Mouse (Mus musculus) midbrain, embryonic 10.5 days (tissue): ENCODE measurements around the gene Sdk2. TPM values are rescaled to one million over a fixed set of nuclear protein-coding genes. Genes with fewer than 3 reads are reported as not detected.

Experiments used
- DNase-seq: peaks from one replicate; pipeline ENCODE4 v3.0.0-alpha.2; 2017; ENCODE audit warnings: low spot score
- H3K27ac ChIP-seq: fragments of 300-500 bp; sonication (generic); replicated peaks from 2 replicates; pipeline ENCODE4 v1.5.1; 2016; ENCODE audit warnings: mild to moderate bottlenecking
- H3K27me3 ChIP-seq: fragments of 300-500 bp; sonication (generic); 2 replicates; pipeline ENCODE4 v1.6.1; 2016; ENCODE audit warnings: low read depth, mild to moderate bottlenecking; ENCODE audit not compliant: poor library complexity, severe bottlenecking
- H3K36me3 ChIP-seq: fragments of 300-500 bp; sonication (generic); 2 replicates; pipeline ENCODE4 v1.6.1; 2016; ENCODE audit warnings: mild to moderate bottlenecking, moderate library complexity
- H3K4me1 ChIP-seq: fragments of 300-500 bp; sonication (generic); 2 replicates; pipeline ENCODE4 v1.6.1; 2016
- H3K4me3 ChIP-seq: fragments of 300-500 bp; sonication (generic); 2 replicates; pipeline ENCODE4 v1.5.1; 2016; ENCODE audit warnings: mild to moderate bottlenecking, moderate library complexity
- H3K9me3 ChIP-seq: fragments of 300-500 bp; sonication (generic); replicated peaks from 2 replicates; pipeline ENCODE4 v1.6.1; 2016; ENCODE audit warnings: mild to moderate bottlenecking
- WGBS: fragments of 180-500 bp; shearing (Covaris S2); methylation state at CpG from one replicate; pipeline ENCODE4 v1.1.7; 2016; 5-methylcytosine and 5-hydroxymethylcytosine counted together
- polyA plus RNA-seq: library from polyadenylated mRNA; unstranded; fragments of >200 nt; fragmentation: Nextera tagmentation; extraction: Ambion mirVana; gene quantifications from 2 replicates; pipeline ENCODE4 v1.2.1, GENCODE M21; 2016

Sdk2 gene
- polyA plus RNA-seq, 1 experiment from 2014 or later, result 4.5 TPM

DNA sequence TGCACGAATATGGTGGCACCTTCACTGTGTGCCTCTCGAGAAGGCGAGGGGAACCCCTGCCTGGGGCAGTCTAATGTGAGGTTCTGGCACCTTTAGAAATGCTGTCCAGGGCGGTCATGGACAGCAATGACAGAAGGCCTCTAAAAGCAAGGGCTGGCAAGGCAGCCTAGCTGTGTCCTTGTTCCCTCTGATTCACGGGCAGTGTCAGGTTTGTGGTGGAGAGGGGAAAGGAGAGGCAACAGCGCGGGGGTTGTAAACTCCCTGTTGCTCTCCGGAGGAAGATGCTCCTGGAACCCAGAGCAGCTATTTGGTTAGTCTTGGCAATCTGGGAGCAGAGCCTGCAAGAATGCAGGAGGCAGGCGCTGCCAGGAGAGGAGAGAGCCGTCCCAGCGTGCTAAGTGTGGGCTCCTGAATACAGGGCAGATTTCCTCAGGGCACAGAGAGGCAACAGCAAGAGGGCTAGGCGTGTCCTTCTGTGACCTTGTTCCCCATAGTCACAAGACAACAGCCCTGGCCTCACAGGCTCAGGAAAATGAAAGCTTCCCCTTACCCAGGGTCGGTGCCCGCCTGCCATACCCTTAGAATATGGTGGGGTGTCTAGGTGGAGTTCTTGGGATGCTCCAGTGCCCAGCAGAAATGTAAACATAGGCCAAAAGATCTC, 289.9 kb downstream of the Sdk2 start:
- Histone ChIP-seq H3K4me3 (no peak overlapping the region), H3K27me3 (no peaks in the 10 kb centered on the region), H3K4me1 (peaks cover 55% of the 10 kb centered on the region), H3K36me3 (no peaks in the 10 kb centered on the region), H3K9me3 (no peaks in the 10 kb centered on the region), H3K27ac (peak overlapping the region; percentile 86)
- WGBS, result 70% methylated on average over 14 of the region's 14 CpGs
- no peak for DNase-seq

GRCm38 (mm10) chr11:113774773-113775172, 292.1 kb downstream of the Sdk2 start:
- Histone ChIP-seq H3K4me1 (peaks cover 37% of the 10 kb centered on the region), H3K36me3 (no peaks in the 10 kb centered on the region), H3K4me3 (no peak overlapping the region), H3K27ac (no peak overlapping the region), H3K9me3 (no peaks in the 10 kb centered on the region), H3K27me3 (no peaks in the 10 kb centered on the region)
- DNase-seq, result no peak
- 93% methylated on average over 3 of the region's 3 CpGs for WGBS

DNA sequence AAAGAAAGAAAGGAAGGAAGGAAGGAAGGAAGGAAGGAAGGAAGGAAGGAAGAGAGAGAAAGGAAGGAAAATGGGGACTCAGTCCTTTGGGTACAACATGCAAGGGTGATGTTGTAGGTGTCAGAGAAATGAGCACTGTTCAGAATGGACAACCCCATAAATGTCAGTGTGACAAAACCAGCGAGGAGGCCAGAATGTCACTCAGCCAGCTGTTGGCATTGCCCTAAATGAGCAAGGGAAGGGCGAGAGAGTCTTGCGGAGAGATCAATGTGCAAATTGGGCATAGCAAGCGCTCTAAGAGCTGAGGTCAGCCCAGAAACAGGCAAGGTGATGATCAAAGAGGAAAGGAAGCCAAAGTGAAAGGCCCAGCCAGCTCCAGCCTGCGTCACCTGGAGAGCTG, 293.7 kb downstream of the Sdk2 start:
- H3K4me3 ChIP-seq, result no peak overlapping the region
- no peak overlapping the region for H3K27ac ChIP-seq
- H3K4me1 ChIP-seq, result peaks cover 21% of the 10 kb centered on the region
- DNase-seq, result no peak
- no peaks in the 10 kb centered on the region for H3K27me3 ChIP-seq
- no peaks in the 10 kb centered on the region for H3K9me3 ChIP-seq
- no peaks in the 10 kb centered on the region for H3K36me3 ChIP-seq
- 92% methylated on average over 5 of the region's 5 CpGs for WGBS

- no peaks in the 10 kb centered on the region for H3K27me3 ChIP-seq
- whole genome bisulfite sequencing, result 96% methylated on average over 13 of the region's 13 CpGs
- no peak overlapping the region for H3K4me3 ChIP-seq
- H3K36me3 ChIP-seq, result no peaks in the 10 kb centered on the region
- H3K4me1 ChIP-seq, result peaks cover 16% of the 10 kb centered on the region
- H3K9me3 ChIP-seq, result no peaks in the 10 kb centered on the region
- no peak for DNase-seq
- no peak overlapping the region for H3K27ac ChIP-seq
Observed at GRCm38 (mm10) chr11:113771187-113771586, 295.7 kb downstream of the Sdk2 start.

GRCm38 (mm10) chr11:113768356-113768755, 298.5 kb downstream of the Sdk2 start:
- no peaks in the 10 kb centered on the region for H3K27me3 ChIP-seq
- no peaks in the 10 kb centered on the region for H3K9me3 ChIP-seq
- peaks cover 22% of the 10 kb centered on the region for H3K4me1 ChIP-seq
- no peak for DNase-seq
- no peak overlapping the region for H3K4me3 ChIP-seq
- WGBS, result 80% methylated on average over 3 of the region's 3 CpGs
- H3K36me3 ChIP-seq, result no peaks in the 10 kb centered on the region
- H3K27ac ChIP-seq, result no peak overlapping the region

DNA sequence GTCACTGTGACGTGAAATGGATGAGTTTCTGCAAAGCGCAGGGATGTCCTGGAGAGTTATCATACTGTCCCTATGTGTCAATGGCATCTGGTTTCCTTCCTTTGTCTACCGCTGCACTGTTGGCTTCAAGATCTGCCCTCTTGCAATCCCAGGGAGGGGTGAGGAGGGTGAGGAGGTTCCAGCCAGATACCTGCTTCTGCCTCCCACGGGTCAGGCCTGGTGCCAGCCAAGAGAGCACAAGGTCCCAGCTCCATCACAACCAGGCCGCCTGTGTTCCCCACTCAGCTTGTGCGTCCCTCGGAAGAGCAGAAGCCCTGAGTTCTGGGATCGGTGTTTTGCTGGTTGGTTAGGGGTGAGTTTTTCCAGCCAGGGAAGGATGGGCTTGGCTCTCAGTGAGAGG, 299.6 kb downstream of the Sdk2 start:
- 80% methylated on average over 8 of the region's 8 CpGs for WGBS
- no peak for DNase-seq
- H3K27me3 ChIP-seq, result no peaks in the 10 kb centered on the region
- no peaks in the 10 kb centered on the region for H3K9me3 ChIP-seq
- peaks cover 25% of the 10 kb centered on the region for H3K4me1 ChIP-seq
- no peak overlapping the region for H3K4me3 ChIP-seq
- peak overlapping the region; percentile 70; the same call in 1 of the 2 replicates for H3K27ac ChIP-seq
- H3K36me3 ChIP-seq, result no peaks in the 10 kb centered on the region

GRCm38 (mm10) chr11:113766284-113766985, 300.4 kb downstream of the Sdk2 start:
- 60% methylated on average over 10 of the region's 10 CpGs for WGBS
- no peak overlapping the region for H3K4me3 ChIP-seq
- DNase-seq, result no peak
- H3K27ac ChIP-seq, result peak overlapping the region; percentile 70
- no peaks in the 10 kb centered on the region for H3K27me3 ChIP-seq
- no peaks in the 10 kb centered on the region for H3K9me3 ChIP-seq
- peaks cover 25% of the 10 kb centered on the region for H3K4me1 ChIP-seq
- H3K36me3 ChIP-seq, result no peaks in the 10 kb centered on the region

- Histone ChIP-seq H3K4me1 (peaks cover 25% of the 10 kb centered on the region), H3K4me3 (no peak overlapping the region), H3K27me3 (no peaks in the 10 kb centered on the region), H3K36me3 (no peaks in the 10 kb centered on the region), H3K9me3 (no peaks in the 10 kb centered on the region), H3K27ac (no peak overlapping the region)
- DNase-seq, result no peak
- WGBS, result 90% methylated on average over 6 of the region's 6 CpGs
Observed at GRCm38 (mm10) chr11:113764132-113764849, 302.6 kb downstream of the Sdk2 start.

- H3K9me3 ChIP-seq, result no peaks in the 10 kb centered on the region
- H3K4me3 ChIP-seq, result no peak overlapping the region
- H3K27me3 ChIP-seq, result no peaks in the 10 kb centered on the region
- DNase-seq, result no peak
- H3K4me1 ChIP-seq, result peaks cover 25% of the 10 kb centered on the region
- H3K27ac ChIP-seq, result no peak overlapping the region
- 23% methylated on average over 5 of the region's 5 CpGs for WGBS
- H3K36me3 ChIP-seq, result no peaks in the 10 kb centered on the region
Observed at GRCm38 (mm10) chr11:113763449-113763848, 303.4 kb downstream of the Sdk2 start.

DNA sequence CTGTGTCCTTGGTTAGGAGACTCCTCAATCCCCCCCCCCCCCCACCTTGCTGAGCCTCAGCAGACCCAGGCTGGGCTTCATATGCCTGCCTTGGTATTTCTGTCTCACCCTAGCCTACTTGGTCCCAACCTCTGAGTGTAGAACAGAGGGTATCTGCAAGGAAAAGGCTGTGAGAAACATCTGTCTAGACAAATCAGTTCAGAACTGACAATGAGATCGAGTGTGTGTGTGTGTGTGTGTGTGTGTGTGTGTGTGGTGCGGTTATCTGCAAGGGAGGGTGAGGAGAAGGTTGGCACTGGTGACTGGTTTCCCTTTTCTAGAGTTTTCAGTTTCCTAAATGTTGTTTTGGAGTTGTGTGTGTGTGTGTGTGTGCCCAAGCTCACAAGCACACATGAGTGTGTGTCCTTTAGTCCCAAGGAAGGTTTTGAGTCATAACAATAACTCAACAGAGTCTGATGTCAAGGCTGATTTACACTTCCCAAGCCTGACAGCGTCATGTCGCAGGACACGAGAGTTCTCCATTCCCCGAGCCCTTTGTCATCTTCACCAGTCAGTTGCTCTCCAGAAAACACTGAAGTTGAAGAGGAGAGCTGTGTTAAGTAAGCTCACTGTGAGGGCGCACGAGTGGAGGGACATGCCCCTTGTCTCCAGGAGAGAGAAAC, 304.6 kb downstream of the Sdk2 start:
- Histone ChIP-seq H3K36me3 (no peaks in the 10 kb centered on the region), H3K4me3 (no peak overlapping the region), H3K4me1 (peaks cover 23% of the 10 kb centered on the region), H3K27me3 (no peaks in the 10 kb centered on the region), H3K27ac (no peak overlapping the region), H3K9me3 (no peaks in the 10 kb centered on the region)
- WGBS, result 83% methylated on average over 8 of the region's 8 CpGs
- DNase-seq, result no peak

DNA sequence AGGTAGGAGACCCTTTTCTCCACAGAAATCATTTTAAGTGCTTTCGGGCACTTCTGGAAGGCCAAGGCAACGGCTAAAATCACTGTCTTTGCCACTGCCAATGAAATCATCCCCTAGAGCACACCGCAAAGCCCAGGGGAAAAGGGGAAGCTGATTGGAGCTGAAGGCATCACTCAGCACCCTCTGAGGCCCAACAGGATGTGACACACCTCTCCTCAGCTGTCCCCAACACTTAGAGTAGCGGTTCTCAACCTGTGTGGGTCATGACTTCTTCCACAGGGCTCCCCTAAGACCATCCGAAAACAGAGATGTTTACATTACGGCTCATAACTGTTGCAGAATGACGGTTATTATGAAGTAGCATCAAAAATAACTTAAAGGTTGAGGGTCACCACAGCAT, 305.2 kb downstream of the Sdk2 start:
- Histone ChIP-seq H3K4me1 (peaks cover 17% of the 10 kb centered on the region), H3K36me3 (no peaks in the 10 kb centered on the region), H3K27ac (no peak overlapping the region), H3K4me3 (no peak overlapping the region), H3K27me3 (no peaks in the 10 kb centered on the region), H3K9me3 (no peaks in the 10 kb centered on the region)
- WGBS, result 92% methylated on average over 7 of the region's 7 CpGs
- DNase-seq, result no peak

- Histone ChIP-seq H3K27me3 (0 out of 2 replicates have a peak, but pooled peaks cover 2% of the 10 kb centered on the region), H3K9me3 (no peaks in the 10 kb centered on the region), H3K36me3 (no peaks in the 10 kb centered on the region), H3K27ac (no peak overlapping the region), H3K4me1 (peaks cover 11% of the 10 kb centered on the region), H3K4me3 (no peak overlapping the region)
- 84% methylated on average over 7 of the region's 7 CpGs for WGBS
- DNase-seq, result no peak
Observed at GRCm38 (mm10) chr11:113760476-113760875, 306.4 kb downstream of the Sdk2 start.
